Mouse (Mus musculus): ENCODE results near the gene Slco3a1.

The Slco3a1 gene

DNA sequence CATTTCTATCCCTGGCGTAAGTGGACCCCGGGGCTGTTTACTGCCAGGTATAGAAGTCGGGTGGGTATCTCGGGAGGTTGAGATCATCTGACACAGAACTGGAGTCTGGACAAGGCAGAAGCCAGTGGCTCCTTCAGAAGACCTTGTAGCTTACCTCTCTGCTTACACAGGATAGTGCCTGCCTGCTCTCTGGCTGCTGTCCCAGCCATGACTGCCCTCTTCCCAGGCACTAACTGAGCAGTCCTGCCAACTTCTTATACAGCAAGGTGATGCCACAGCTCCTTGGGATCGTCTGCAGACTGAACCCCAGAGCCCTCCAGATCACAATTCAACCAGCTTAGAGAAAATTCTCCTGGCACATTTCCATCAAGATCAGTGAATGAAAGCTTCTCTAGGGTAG is 26.4 kb downstream of the Slco3a1 start:
- DNase-seq (ENCODE audit: low read depth, low spot score), result no peak

GRCm38 (mm10) chr7:74527689-74528088 is 26.9 kb downstream of the Slco3a1 start:
- DNase-seq (ENCODE audit: low read depth, low spot score), result no peak

- DNase-seq (ENCODE audit: low read depth, low spot score), result no peak
Observed at GRCm38 (mm10) chr7:74526030-74526429, 28.6 kb downstream of the Slco3a1 start.

GRCm38 (mm10) chr7:74525586-74525985 is 29.0 kb downstream of the Slco3a1 start:
- no peak for DNase-seq (ENCODE audit: low read depth, low spot score)

- DNase-seq (ENCODE audit: low read depth, low spot score), result no peak
Observed at GRCm38 (mm10) chr7:74524188-74524971, 30.2 kb downstream of the Slco3a1 start.

DNA sequence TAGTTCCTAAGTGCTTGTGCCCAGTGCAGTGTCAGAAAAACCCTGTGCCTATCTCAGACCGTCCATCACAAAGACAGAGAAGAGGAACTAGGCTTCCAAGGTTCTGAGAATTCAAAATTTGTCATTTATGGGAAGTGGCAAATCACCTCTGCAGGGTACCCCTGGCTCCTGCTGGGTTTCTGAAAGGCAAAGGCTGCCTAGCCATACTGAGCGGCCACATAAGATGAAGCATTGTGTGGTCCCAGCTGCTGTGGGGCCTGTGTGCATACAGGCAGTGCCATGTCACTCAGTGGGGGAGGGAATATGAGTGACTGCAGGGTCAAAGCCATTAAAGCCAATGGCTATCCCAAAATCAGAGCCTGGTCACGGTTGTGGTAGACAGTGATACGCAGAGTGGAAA is 31.5 kb downstream of the Slco3a1 start:
- no peak for DNase-seq (ENCODE audit: low read depth, low spot score)

- DNase-seq (ENCODE audit: low read depth, low spot score), result no peak
Observed at GRCm38 (mm10) chr7:74522260-74522659, 32.3 kb downstream of the Slco3a1 start.

DNA sequence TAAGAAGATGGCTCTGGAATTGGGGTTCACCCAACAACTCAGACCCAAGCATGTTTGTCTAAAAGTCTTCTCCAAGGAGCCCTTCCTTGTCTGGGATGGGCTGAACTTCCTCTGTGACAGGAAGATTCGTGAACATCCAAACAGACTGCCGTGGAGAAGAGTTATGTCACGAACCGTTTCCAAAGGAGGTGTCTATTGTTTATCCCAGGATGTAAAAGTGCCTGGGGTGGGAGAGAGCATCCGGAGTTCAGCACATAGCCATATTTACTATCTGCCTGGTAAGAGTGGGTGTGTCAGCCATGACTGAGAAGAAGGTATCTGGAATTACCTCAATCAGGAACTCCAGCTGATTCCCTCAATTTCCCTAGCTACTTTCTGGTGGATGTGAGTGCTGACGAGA is 35.2 kb downstream of the Slco3a1 start:
- DNase-seq (ENCODE audit: low read depth, low spot score), result no peak

- no peak for DNase-seq (ENCODE audit: low read depth, low spot score)
Observed at GRCm38 (mm10) chr7:74518776-74519175, 35.8 kb downstream of the Slco3a1 start.

GRCm38 (mm10) chr7:74518255-74518654 is 36.3 kb downstream of the Slco3a1 start:
- no peak for DNase-seq (ENCODE audit: low read depth, low spot score)

DNA sequence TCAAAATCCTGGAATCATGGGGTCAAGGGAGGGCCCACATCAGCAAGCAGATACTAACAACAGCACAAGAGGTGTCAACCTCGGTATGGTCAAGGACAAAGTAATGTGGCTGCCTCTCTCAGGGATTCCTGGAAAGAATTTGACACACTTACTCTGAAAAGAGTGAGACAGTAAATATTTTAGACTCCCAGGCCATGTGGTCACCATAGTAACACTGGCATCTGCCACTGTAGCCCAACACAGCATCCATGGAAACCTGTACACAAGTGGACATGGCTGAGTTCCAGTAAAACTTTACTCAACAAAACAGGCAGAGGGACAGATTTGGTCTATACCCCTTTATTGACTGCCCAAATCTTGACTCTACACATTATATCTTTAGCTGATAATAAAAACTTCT is 43.9 kb downstream of the Slco3a1 start:
- no peak for DNase-seq (ENCODE audit: low read depth, low spot score)

DNA sequence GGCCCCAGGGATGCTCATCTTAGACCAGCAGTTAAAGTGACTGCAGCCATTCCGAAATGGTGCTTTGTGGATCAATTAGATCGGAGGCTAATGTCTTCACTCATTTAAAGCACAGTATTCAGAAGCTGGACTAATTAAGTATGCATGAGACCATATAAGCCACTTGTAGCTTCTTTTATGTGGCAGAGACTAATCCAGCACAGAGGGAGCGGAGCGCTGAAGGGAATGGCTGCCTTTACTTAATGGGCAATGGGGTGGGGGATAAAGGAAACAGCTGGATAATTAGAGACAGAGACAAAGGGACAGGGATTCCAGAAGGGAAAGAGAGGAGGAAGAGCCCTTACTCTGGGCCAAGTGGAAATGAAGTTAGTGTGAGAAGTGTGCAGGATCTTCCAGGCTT is 46.4 kb downstream of the Slco3a1 start:
- no peak for DNase-seq (ENCODE audit: low read depth, low spot score)

GRCm38 (mm10) chr7:74506856-74507255 is 47.7 kb downstream of the Slco3a1 start:
- DNase-seq (ENCODE audit: low read depth, low spot score), result no peak

- DNase-seq (ENCODE audit: low read depth, low spot score), result no peak
Observed at GRCm38 (mm10) chr7:74505635-74506034, 48.9 kb downstream of the Slco3a1 start.

DNA sequence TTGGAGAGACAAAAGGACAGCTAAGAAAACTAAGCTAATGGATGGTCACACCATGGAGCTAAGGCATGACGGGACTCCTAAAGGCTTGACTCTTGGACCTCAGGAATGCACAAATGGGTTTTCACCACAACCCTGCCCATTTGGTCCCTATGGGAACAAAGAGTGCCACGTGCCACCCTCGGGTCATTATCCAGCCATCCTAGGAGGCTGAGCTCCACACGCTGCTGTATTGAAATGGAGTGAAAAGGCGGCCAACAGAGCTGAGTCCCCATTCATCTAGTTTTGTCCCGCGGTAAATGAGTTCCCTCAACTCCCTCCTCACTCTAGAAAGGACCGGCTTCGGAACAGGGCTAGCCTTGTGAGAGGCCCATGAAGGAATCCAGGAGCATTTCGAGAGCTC is 53.4 kb downstream of the Slco3a1 start:
- no peak for DNase-seq (ENCODE audit: low read depth, low spot score)

DNA sequence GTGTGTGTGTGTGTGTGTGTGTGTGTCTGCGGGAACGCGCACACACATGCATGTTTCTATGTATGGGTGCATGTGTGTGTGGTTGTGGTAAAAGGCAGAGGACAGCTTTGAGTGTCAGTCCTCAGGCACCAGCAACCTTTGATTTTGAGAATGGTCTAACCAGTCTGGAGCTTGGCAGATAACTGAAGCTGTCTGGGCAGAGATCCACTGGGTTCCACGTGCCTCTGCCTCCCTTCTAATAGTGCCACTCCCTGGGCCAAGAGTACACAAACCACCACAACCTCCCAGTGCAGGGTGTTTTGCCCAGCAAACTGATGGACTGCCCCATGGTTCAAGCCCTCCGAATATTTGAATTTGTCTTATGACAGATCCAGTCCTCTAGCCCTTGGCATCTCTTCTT is 55.1 kb downstream of the Slco3a1 start:
- no peak for DNase-seq (ENCODE audit: low read depth, low spot score)

- DNase-seq (ENCODE audit: low read depth, low spot score), result no peak
Observed at GRCm38 (mm10) chr7:74498266-74498980, 56.2 kb downstream of the Slco3a1 start.

- DNase-seq (ENCODE audit: low read depth, low spot score), result no peak
Observed at GRCm38 (mm10) chr7:74497203-74497602, 57.4 kb downstream of the Slco3a1 start.

- DNase-seq (ENCODE audit: low read depth, low spot score), result no peak
Observed at GRCm38 (mm10) chr7:74495451-74495850, 59.1 kb downstream of the Slco3a1 start.

GRCm38 (mm10) chr7:74493775-74494174 is 60.8 kb downstream of the Slco3a1 start:
- DNase-seq (ENCODE audit: low read depth, low spot score), result no peak

DNA sequence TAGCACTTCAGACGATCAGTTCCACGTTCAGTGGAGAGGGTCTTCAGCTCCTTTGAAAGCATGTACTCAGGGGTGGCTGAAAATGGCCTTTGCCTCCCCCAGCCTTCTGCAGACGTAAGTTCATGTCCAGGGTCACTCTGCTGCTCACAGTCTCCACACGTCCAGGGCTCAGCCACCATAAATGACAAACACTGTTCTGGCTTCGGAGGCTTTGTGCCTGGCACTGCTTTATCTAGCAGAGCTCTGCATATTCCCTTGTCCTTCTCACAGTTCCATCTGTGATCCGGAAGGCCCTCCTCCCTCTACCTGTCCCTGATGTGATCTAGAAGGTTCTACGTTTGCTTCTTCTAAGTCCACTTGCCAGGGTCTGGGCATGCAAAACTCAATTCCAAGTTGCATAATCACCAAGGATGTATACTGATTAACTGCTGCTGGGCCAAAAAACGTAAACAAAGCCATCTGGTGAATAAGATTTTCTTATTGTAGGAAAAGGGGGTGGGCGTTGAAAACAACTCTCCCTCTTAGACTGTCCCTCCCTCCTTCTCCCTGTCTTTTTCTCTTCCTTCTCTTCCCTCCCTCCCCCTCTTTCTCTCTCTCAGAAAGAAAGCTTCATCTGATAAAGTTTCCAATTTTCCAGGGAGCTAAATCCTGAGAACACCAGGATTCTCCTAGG is 62.8 kb downstream of the Slco3a1 start:
- DNase-seq (ENCODE audit: low read depth, low spot score), result no peak

- DNase-seq (ENCODE audit: low read depth, low spot score), result no peak
Observed at GRCm38 (mm10) chr7:74488141-74488540, 66.4 kb downstream of the Slco3a1 start.

DNA sequence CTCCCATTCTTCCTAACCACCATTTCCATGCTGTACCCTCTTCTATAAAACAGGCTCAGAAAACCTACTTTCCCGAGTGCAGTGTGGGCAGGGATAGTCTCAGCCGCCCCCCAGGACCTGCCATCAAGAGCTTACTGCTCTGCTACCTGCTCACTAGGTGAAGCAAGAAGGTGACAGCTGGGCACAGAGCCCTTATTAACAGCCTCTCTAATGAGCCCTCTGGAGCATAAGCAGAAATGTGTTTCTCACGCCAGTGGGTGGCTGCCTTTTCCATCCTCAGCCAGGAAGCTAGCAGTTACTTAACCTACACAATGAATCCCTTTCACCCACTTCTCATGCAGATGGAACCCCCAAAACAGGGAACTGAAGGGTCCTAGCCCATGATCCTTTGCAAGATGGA is 66.9 kb downstream of the Slco3a1 start:
- no peak for DNase-seq (ENCODE audit: low read depth, low spot score)

Data from WW6 (cell line).